Mouse (Mus musculus) CH12.LX (cell line): ENCODE data around the gene Iscu. TPM values are rescaled to one million over a fixed set of nuclear protein-coding genes. Genes with fewer than 3 reads are reported as not detected.
A peak's percentile ranks its signal among the peaks of the same experiment; 100 is the strongest.

Experiments used
- DNase-seq: peaks from one replicate; pipeline ENCODE4 v3.0.0-alpha.2; 2013; ENCODE audit errors: extremely low read depth
- H3K27ac ChIP-seq: 2 replicates; pipeline ENCODE4 v1.5.1; 2012; ENCODE audit warnings: low read depth, mild to moderate bottlenecking, control low read depth, moderate library complexity; ENCODE audit not compliant: insufficient read depth
- H3K27me3 ChIP-seq: replicated peaks from 2 replicates; pipeline ENCODE3; 2012; ENCODE audit warnings: inconsistent platforms
- H3K36me3 ChIP-seq, 2 experiments: replicated peaks in 1 of 2; 2 replicates each; pipeline versions ENCODE3 to v1.6.1; 2012; ENCODE audit warnings: inconsistent platforms in 1 of 2, low read length in 1 of 2, mild to moderate bottlenecking in 1 of 2, mixed read lengths in 1 of 2, moderate library complexity in 1 of 2; ENCODE audit not compliant: control insufficient read depth in 1 of 2, insufficient read depth in 1 of 2
- H3K4me1 ChIP-seq, 2 experiments: 2 replicates each; pipeline ENCODE4 v1.6.1; 2012; ENCODE audit warnings: inconsistent platforms in 1 of 2, moderate library complexity in 1 of 2; ENCODE audit not compliant: insufficient read depth in 2 of 2, control insufficient read depth in 1 of 2
- H3K4me2 ChIP-seq: 2 replicates; pipeline ENCODE4 v1.6.1; 2012; ENCODE audit warnings: low read depth, mild to moderate bottlenecking, control low read depth; ENCODE audit not compliant: poor library complexity, insufficient read depth, severe bottlenecking
- H3K4me3 ChIP-seq, 3 experiments: fragments of 150-350 bp in 1 of 3; sonication (generic) in 1 of 3; replicated peaks in 1 of 3; 2 replicates each; pipeline versions ENCODE3 to v1.5.1; 2011 to 2012; ENCODE audit warnings: low read depth in 2 of 3, low read length in 2 of 3, mild to moderate bottlenecking in 2 of 3, moderate library complexity in 2 of 3, control low read depth in 1 of 3, improper control_type of control experiment in 1 of 3, inconsistent platforms in 1 of 3, mixed read lengths in 1 of 3; ENCODE audit not compliant: poor library complexity in 1 of 3
- H3K79me2 ChIP-seq: replicated peaks from 2 replicates; pipeline ENCODE4 v1.6.1; 2012; ENCODE audit warnings: mild to moderate bottlenecking, moderate library complexity; ENCODE audit not compliant: control insufficient read depth, poor library complexity, insufficient read depth, severe bottlenecking; ENCODE audit errors: extremely low read depth
- H3K9ac ChIP-seq: 2 replicates; pipeline ENCODE4 v1.6.1; 2012; ENCODE audit warnings: low read depth, mild to moderate bottlenecking, control low read depth, moderate library complexity; ENCODE audit not compliant: insufficient read depth
- H3K9me3 ChIP-seq: replicated peaks from 2 replicates; pipeline ENCODE3; 2012; ENCODE audit warnings: low read length, inconsistent platforms, mixed read lengths
- BHLHE40 ChIP-seq: IDR thresholded peaks from 2 replicates; pipeline ENCODE4 v1.6.1; 2011; ENCODE audit warnings: mild to moderate bottlenecking, low read depth, low read length, improper control_type of control experiment
- CHD1 ChIP-seq: IDR thresholded peaks from 2 replicates; pipeline ENCODE4 v1.6.1; 2012; ENCODE audit warnings: low read depth, low read length, improper control_type of control experiment, inconsistent platforms
- EP300 ChIP-seq: IDR thresholded peaks from 2 replicates; pipeline ENCODE4 v1.6.1; 2011; ENCODE audit warnings: low read length, improper control_type of control experiment
- MYC ChIP-seq: IDR thresholded peaks from 2 replicates; pipeline ENCODE4 v1.6.1; 2011; ENCODE audit warnings: low read depth, mild to moderate bottlenecking, improper control_type of control experiment, low read length
- POLR2A ChIP-seq: IDR thresholded peaks from 2 replicates; pipeline ENCODE4 v1.6.1; 2011; ENCODE audit warnings: low read depth, mild to moderate bottlenecking, improper control_type of control experiment, low read length
- TCF12 ChIP-seq: IDR thresholded peaks from 2 replicates; pipeline ENCODE4 v1.6.1; 2014; ENCODE audit warnings: low read depth, mild to moderate bottlenecking, inconsistent platforms, low read length, improper control_type of control experiment
- USF1 ChIP-seq: IDR thresholded peaks from 2 replicates; pipeline ENCODE4 v1.6.1; 2014; ENCODE audit warnings: low read depth, mild to moderate bottlenecking, inconsistent platforms, low read length, improper control_type of control experiment
- USF2 ChIP-seq: conservative IDR thresholded peaks from 2 replicates; pipeline ENCODE4 v1.6.1; 2011; ENCODE audit warnings: low read depth, low read length, improper control_type of control experiment
- ZC3H11A ChIP-seq: IDR thresholded peaks from 2 replicates; pipeline ENCODE4 v1.6.1; 2012; ENCODE audit warnings: low read depth, mild to moderate bottlenecking, inconsistent platforms, low read length, improper control_type of control experiment
- ZNF384 ChIP-seq: IDR thresholded peaks from 2 replicates; pipeline ENCODE4 v1.6.1; 2012; ENCODE audit warnings: low read depth, low read length, improper control_type of control experiment, inconsistent platforms
- dilution Hi-C: fragments of 300-500 bp; cut with MboI; formaldehyde crosslinking; loops from 2 replicates; pipeline ENCODE4 v1.14.3; 2020; ENCODE audit warnings: low sequenced_read_pairs; ENCODE audit not compliant: extremely low pct_unique_long_range_greater_than_20kb, extremely low pct_ligation_motif_present
- in situ Hi-C: fragments of 300-500 bp; cut with MboI; formaldehyde crosslinking; loops from 3 replicates; pipeline ENCODE4 v1.14.3; 2019; ENCODE audit warnings: low sequenced_read_pairs, low pct_ligation_motif_present, low pct_unique_long_range_greater_than_20kb, mixed read lengths
- polyA plus RNA-seq: library from polyadenylated mRNA; unstranded; fragments of >175 nt; gene quantifications from 2 replicates; pipeline ENCODE4 v1.2.1, GENCODE M21; 2012; ENCODE audit warnings: low read depth; ENCODE audit not compliant: insufficient read length
- total RNA-seq, 2 experiments: library from RNA; depleted of rRNA; stranded (reverse); fragments of 300-350 nt in 1 of 2; fragments of >200 nt in 1 of 2; gene quantifications; 2 replicates each; pipeline ENCODE4 v1.2.3; 2012 to 2014

Iscu gene
- total and polyA plus RNA-seq, 3 experiments, result 72.1 to 86.7 (median 79.3) TPM

GRCm38 (mm10) chr5:113780763-113781162 lies 8.2 kb downstream of the Iscu start:
- TF ChIP-seq BHLHE40 (no peak), MYC (no peak)
- dilution Hi-C loops, result no loop called here
- Histone ChIP-seq H3K9ac (no peak overlapping the region), H3K9me3 (peaks cover 4% of the 10 kb centered on the region), H3K36me3 (peaks cover 9 to 26% of the 10 kb centered on the region in 2 experiments), H3K4me1 (peaks cover 30 to 65% of the 10 kb centered on the region in 2 experiments), H3K27me3 (no peaks in the 10 kb centered on the region), H3K4me2 (no peak overlapping the region), H3K4me3 (no peak overlapping the region), H3K27ac (no peak overlapping the region), H3K79me2 (no peaks in the 10 kb centered on the region)
- no peak for DNase-seq
- in situ Hi-C loops, result no loop called here

- Histone ChIP-seq H3K27ac (no peak overlapping the region), H3K4me1 (peaks cover 25 to 63% of the 10 kb centered on the region in 2 experiments), H3K27me3 (no peaks in the 10 kb centered on the region), H3K9ac (no peak overlapping the region), H3K36me3 (peaks cover 6 to 22% of the 10 kb centered on the region in 2 experiments), H3K4me3 (no peak overlapping the region), H3K79me2 (no peaks in the 10 kb centered on the region), H3K9me3 (peaks cover 4% of the 10 kb centered on the region), H3K4me2 (no peak overlapping the region)
- no peak for DNase-seq
- in situ Hi-C loops, result no loop called here
- dilution Hi-C loops, result no loop called here
- no peak for TF ChIP-seq USF1
These were observed 8.7 kb downstream of the Iscu start for GRCm38 (mm10) chr5:113781254-113781653.

GRCm38 (mm10) chr5:113781875-113782274 lies 9.3 kb downstream of the Iscu start:
- Histone ChIP-seq H3K27me3 (no peaks in the 10 kb centered on the region), H3K4me3 (no peak overlapping the region), H3K4me1 (peaks cover 19 to 58% of the 10 kb centered on the region in 2 experiments), H3K4me2 (no peak overlapping the region)
- in situ Hi-C loops (no loop called here), dilution Hi-C loops (no loop called here)
- TF ChIP-seq ZC3H11A (no peak), ZNF384 (peak; percentile 80)
- TF ChIP-seq, all 38 proteins: peak for 1
- Histone ChIP-seq H3K36me3 (peaks cover 4 to 18% of the 10 kb centered on the region in 2 experiments), H3K9ac (no peak overlapping the region), H3K79me2 (no peaks in the 10 kb centered on the region), H3K9me3 (peaks cover 4% of the 10 kb centered on the region), H3K27ac (no peak overlapping the region)
- no peak for DNase-seq

GRCm38 (mm10) chr5:113782624-113783023 lies 10.1 kb downstream of the Iscu start:
- no peak for DNase-seq
- TF ChIP-seq POLR2A (no peak), TCF12 (no peak), USF2 (no peak), CHD1 (no peak), EP300 (no peak)
- TF ChIP-seq, all 38 proteins: peak for 0
- H3K4me2 ChIP-seq, result no peak overlapping the region
- no peaks in the 10 kb centered on the region for H3K79me2 ChIP-seq
- H3K27ac ChIP-seq, result no peak overlapping the region
- H3K4me3 ChIP-seq, result no peak overlapping the region
- peaks cover 0 to 14% of the 10 kb centered on the region in 2 experiments for H3K36me3 ChIP-seq
- in situ Hi-C loops, result no loop called here
- H3K9me3 ChIP-seq, result peaks cover 4% of the 10 kb centered on the region
- H3K4me1 ChIP-seq, result peaks cover 14 to 54% of the 10 kb centered on the region in 2 experiments
- H3K9ac ChIP-seq, result no peak overlapping the region
- H3K27me3 ChIP-seq, result no peaks in the 10 kb centered on the region
- dilution Hi-C loops, result no loop called here
